Mouse (Mus musculus): Measurements from ENCODE around the gene Rrp15. TPM values are rescaled to one million over a fixed set of nuclear protein-coding genes. Genes with fewer than 3 reads are reported as not detected.

The Rrp15 gene
- polyA plus RNA-seq, 1 experiment from 2014 or later: 30.8 TPM

GRCm38 (mm10) chr1:186692370-186692769 is 56.8 kb downstream of the Rrp15 start:
- Histone ChIP-seq H3K9ac (no peak overlapping the region), H3K4me2 (no peak overlapping the region), H3K4me3 (no peak overlapping the region), H3K4me1 (replicated peaks) (no peaks in the 10 kb centered on the region), H3K27me3 (no peaks in the 10 kb centered on the region), H3K36me3 (no peaks in the 10 kb centered on the region), H3K9me3 (no peaks in the 10 kb centered on the region), H3K27ac (replicated peaks) (no peak overlapping the region)
- WGBS: 93% methylated on average over 4 of the region's 4 CpGs
- no peak for ATAC-seq (ENCODE audit: low FRiP score, low read depth)

GRCm38 (mm10) chr1:186691708-186692107 is 57.5 kb downstream of the Rrp15 start:
- no peak overlapping the region for H3K27ac ChIP-seq (replicated peaks)
- ATAC-seq (ENCODE audit: low FRiP score, low read depth): no peak
- H3K27me3 ChIP-seq: no peaks in the 10 kb centered on the region
- H3K9me3 ChIP-seq: no peaks in the 10 kb centered on the region
- H3K4me2 ChIP-seq: no peak overlapping the region
- no peak overlapping the region for H3K4me3 ChIP-seq
- no peaks in the 10 kb centered on the region for H3K4me1 ChIP-seq (replicated peaks)
- no peak overlapping the region for H3K9ac ChIP-seq
- H3K36me3 ChIP-seq: no peaks in the 10 kb centered on the region
- 88% methylated on average over 9 of the region's 9 CpGs for WGBS

- ATAC-seq (ENCODE audit: low FRiP score, low read depth): no peak
These were observed 65.1 kb downstream of the Rrp15 start for GRCm38 (mm10) chr1:186684041-186684440.

GRCm38 (mm10) chr1:186682606-186683005 is 66.6 kb downstream of the Rrp15 start:
- Histone ChIP-seq H3K36me3 (no peaks in the 10 kb centered on the region), H3K9ac (no peak overlapping the region)
- 31% methylated on average over 7 of the region's 7 CpGs for WGBS

More at GRCm38 (mm10) chr1:186684041-186684440, 65.1 kb downstream of the Rrp15 start:
- Histone ChIP-seq H3K27ac (replicated peaks) (no peak overlapping the region), H3K4me2 (no peak overlapping the region), H3K36me3 (no peaks in the 10 kb centered on the region), H3K9me3 (no peaks in the 10 kb centered on the region), H3K27me3 (no peaks in the 10 kb centered on the region), H3K9ac (no peak overlapping the region), H3K4me3 (no peak overlapping the region), H3K4me1 (replicated peaks) (peaks cover 6% of the 10 kb centered on the region)
- 83% methylated on average over 3 of the region's 3 CpGs for WGBS

GRCm38 (mm10) chr1:186677614-186678013 is 71.5 kb downstream of the Rrp15 start:
- ATAC-seq (ENCODE audit: low FRiP score, low read depth): no peak
- H3K4me1 ChIP-seq (replicated peaks): peaks cover 5% of the 10 kb centered on the region
- no peak overlapping the region for H3K27ac ChIP-seq (replicated peaks)
- H3K36me3 ChIP-seq: no peaks in the 10 kb centered on the region
- H3K9ac ChIP-seq: no peak overlapping the region
- 87% methylated on average over 12 of the region's 12 CpGs for WGBS
- H3K4me3 ChIP-seq: no peak overlapping the region
- no peaks in the 10 kb centered on the region for H3K27me3 ChIP-seq
- H3K9me3 ChIP-seq: no peaks in the 10 kb centered on the region
- H3K4me2 ChIP-seq: no peak overlapping the region

More at GRCm38 (mm10) chr1:186682606-186683005, 66.6 kb downstream of the Rrp15 start:
- no peak overlapping the region for H3K4me3 ChIP-seq
- no peak overlapping the region for H3K27ac ChIP-seq (replicated peaks)
- H3K27me3 ChIP-seq: no peaks in the 10 kb centered on the region
- ATAC-seq (ENCODE audit: low FRiP score, low read depth): no peak
- H3K4me1 ChIP-seq (replicated peaks): peaks cover 6% of the 10 kb centered on the region
- no peaks in the 10 kb centered on the region for H3K9me3 ChIP-seq
- H3K4me2 ChIP-seq: no peak overlapping the region

GRCm38 (mm10) chr1:186676199-186676598 is 73.0 kb downstream of the Rrp15 start:
- Histone ChIP-seq H3K4me3 (no peak overlapping the region), H3K4me2 (no peak overlapping the region), H3K9ac (no peak overlapping the region), H3K4me1 (replicated peaks) (peaks cover 4% of the 10 kb centered on the region; the same call in 1 of the 2 replicates), H3K9me3 (no peaks in the 10 kb centered on the region), H3K27me3 (no peaks in the 10 kb centered on the region), H3K36me3 (no peaks in the 10 kb centered on the region), H3K27ac (replicated peaks) (no peak overlapping the region)
- ATAC-seq (ENCODE audit: low FRiP score, low read depth): no peak
- WGBS: 60% methylated on average over 5 of the region's 5 CpGs

GRCm38 (mm10) chr1:186675263-186675662 is 73.9 kb downstream of the Rrp15 start:
- Histone ChIP-seq H3K4me2 (no peak overlapping the region), H3K4me3 (no peak overlapping the region), H3K9me3 (no peaks in the 10 kb centered on the region), H3K9ac (no peak overlapping the region), H3K4me1 (replicated peaks) (peaks cover 4% of the 10 kb centered on the region; the same call in 1 of the 2 replicates), H3K36me3 (no peaks in the 10 kb centered on the region), H3K27ac (replicated peaks) (no peak overlapping the region), H3K27me3 (no peaks in the 10 kb centered on the region)
- ATAC-seq (ENCODE audit: low FRiP score, low read depth): no peak
- WGBS: 77% methylated on average over 6 of the region's 6 CpGs

- Histone ChIP-seq H3K27ac (replicated peaks) (no peak overlapping the region), H3K4me2 (no peak overlapping the region), H3K9me3 (no peaks in the 10 kb centered on the region), H3K27me3 (no peaks in the 10 kb centered on the region), H3K36me3 (no peaks in the 10 kb centered on the region), H3K4me3 (no peak overlapping the region), H3K4me1 (replicated peaks) (peaks cover 4% of the 10 kb centered on the region; the same call in 1 of the 2 replicates), H3K9ac (no peak overlapping the region)
- ATAC-seq (ENCODE audit: low FRiP score, low read depth): no peak
- WGBS: 90% methylated on average over 3 of the region's 3 CpGs
These were observed 74.5 kb downstream of the Rrp15 start for GRCm38 (mm10) chr1:186674621-186675020.

- WGBS: 47% methylated on average over 4 of the region's 4 CpGs
- no peak for ATAC-seq (ENCODE audit: low FRiP score, low read depth)
- Histone ChIP-seq H3K4me2 (no peak overlapping the region), H3K27ac (replicated peaks) (no peak overlapping the region), H3K27me3 (no peaks in the 10 kb centered on the region), H3K9me3 (no peaks in the 10 kb centered on the region), H3K4me3 (no peak overlapping the region), H3K4me1 (replicated peaks) (peaks cover 4% of the 10 kb centered on the region; the same call in 1 of the 2 replicates), H3K36me3 (no peaks in the 10 kb centered on the region), H3K9ac (no peak overlapping the region)
These were observed 76.0 kb downstream of the Rrp15 start for GRCm38 (mm10) chr1:186673166-186673565.

Other genes starting within 250 kb of the Rrp15 start
- gene Tgfb2, start 43.4 kb downstream of the Rrp15 start, polyA plus RNA-seq (2015; fragmentation: Nextera tagmentation; extraction: Ambion mirVana): 27.0 and 36.2 TPM in 2 replicates
- gene D1Pas1, start 218.1 kb upstream of the Rrp15 start, polyA plus RNA-seq (2015; fragmentation: Nextera tagmentation; extraction: Ambion mirVana): 0.05 and 0.16 TPM in 2 replicates